In the genomic region with DNA sequence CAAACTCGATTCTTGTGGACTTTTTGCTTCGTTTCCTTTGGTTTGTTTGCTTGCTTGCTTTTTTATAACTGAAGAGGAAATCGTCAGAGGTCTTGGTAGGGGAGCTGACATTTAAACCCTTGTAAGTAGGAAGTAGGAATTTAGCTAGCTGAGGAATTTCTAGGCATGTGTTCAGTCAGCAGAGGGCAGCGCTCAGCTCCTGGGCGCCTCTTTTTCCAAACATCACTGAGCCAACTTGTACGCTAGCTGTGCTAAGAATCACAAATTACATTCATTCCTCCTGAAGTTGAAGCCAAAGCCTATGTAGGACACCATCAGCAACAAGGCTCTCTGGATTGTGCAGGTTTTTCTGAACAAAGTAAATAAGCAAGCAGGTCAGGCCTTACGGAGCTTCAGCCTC, we compare ENCODE assay signal across 8 mouse cellular contexts. TPM values are rescaled to one million over a fixed set of nuclear protein-coding genes. Genes with fewer than 3 reads are reported as not detected.
DNase-seq lines count a peak whose midpoint lies in the region; TF ChIP-seq lines count a peak whose summit lies in the region.
"Had no signal": no experiment of that assay in that cellular context is flagged by ENCODE, and none has a peak within 500 bp of the region (broad histone marks: within the 10 kb centered on the region; RNA-seq: fewer than 3 reads in every experiment).

No protein-coding gene starts in this region.

- peak; percentile 29 to 44 for DNase-seq in layer of hippocampus, adult 2 months (ENCODE audit: low spot score in 2 of 2)
- DNase-seq in layer of hippocampus, postnatal 36 days: no peak
- peak; percentile 48 for DNase-seq in Muller cell, postnatal 12 days (ENCODE audit: inconsistent ontology term)
- peak; percentile 53 for DNase-seq in brain, embryonic 14.5 days (ENCODE audit: low read depth)
- DNase-seq in layer of hippocampus, postnatal 10 days (ENCODE audit: low spot score in 2 of 2): peak; percentile 44 to 59
- peak; percentile 55 for DNase-seq in right cerebral cortex, postnatal 4 days
- no peak for DNase-seq in thymus, postnatal 10 days (ENCODE audit: low spot score in 2 of 2)

- no peak overlapping the region for H3K4me3 ChIP-seq in layer of hippocampus, adult 2 months
- H3K4me3 ChIP-seq: lung, embryonic 15.5 days had no signal

- TF ChIP-seq CTCF in layer of hippocampus, adult 2 months (conservative IDR thresholded peaks at IDR 0.05): peak; percentile 84
- TF ChIP-seq CTCF in brain, embryonic 14.5 days (IDR thresholded peaks at IDR 0.05; ENCODE audit: borderline replicate concordance, extremely low read depth, insufficient read depth, insufficient read length): peak; percentile 61

- 0 out of 2 replicates have a peak overlapping the region, but pooled peaks have one; percentile 36 for H3K27ac ChIP-seq in layer of hippocampus, adult 2 months
- H3K27ac ChIP-seq: lung, embryonic 15.5 days had no signal

- no peak for TF ChIP-seq POLR2A in brain, embryonic 14.5 days (IDR thresholded peaks at IDR 0.05; ENCODE audit: borderline replicate concordance, extremely low read depth, insufficient read depth, insufficient read length, poor library complexity, severe bottlenecking)

RNA-seq across cellular contexts. Expression of a gene that starts 7.4 kb away (rescaled TPM):
- 1 to 10 TPM; 2.4 to 4.0 TPM for total RNA-seq in layer of hippocampus, adult 2 months (2021)
- 1 to 10 TPM; 2.9 to 6.8 TPM for total RNA-seq in layer of hippocampus, postnatal 36 days (2021)
- polyA plus RNA-seq in brain, embryonic 14.5 days (2012; rRNA removed): 1.1 and 2.1 TPM in 2 replicates
- 1 to 10 TPM; 5.6 to 6.0 TPM for total RNA-seq in layer of hippocampus, postnatal 10 days (2021)

Comparison
In these comparisons a context has a peak if more than half of its experiments do, and no peak if none do; other contexts are left out.
1. DNase-seq: peak in layer of hippocampus, adult 2 months (2 of 2), Muller cell, postnatal 12 days (single experiment), brain, embryonic 14.5 days (single experiment), layer of hippocampus, postnatal 10 days (2 of 2) and right cerebral cortex, postnatal 4 days (single experiment); none in layer of hippocampus, postnatal 36 days (0 of 2) and thymus, postnatal 10 days (0 of 2).